Mouse (Mus musculus) CH12.LX (cell line): ENCODE measurements at regions not wholly inside any gene's neighbourhood (a gene's known extent, or its start where the extent isn't known, plus 50 kb on each side); places are given as distances from the start of the nearest gene placed in this dataset.

Experiments
- CTCF ChIP-seq, 2 experiments: IDR thresholded peaks in 1 of 2; conservative IDR thresholded peaks in 1 of 2; 2 replicates each; pipeline ENCODE4 v1.5.1; 2011 to 2012; ENCODE audit warnings: low read depth in 2 of 2, low read length in 2 of 2, improper control_type of control experiment in 1 of 2, inconsistent platforms in 1 of 2, mild to moderate bottlenecking in 1 of 2, moderate library complexity in 1 of 2
- MYC ChIP-seq: IDR thresholded peaks from 2 replicates; pipeline ENCODE4 v1.6.1; 2011; ENCODE audit warnings: low read depth, mild to moderate bottlenecking, improper control_type of control experiment, low read length
- NRF1 ChIP-seq: IDR thresholded peaks from 2 replicates; pipeline ENCODE4 v1.6.1; 2014; ENCODE audit warnings: low read depth, mild to moderate bottlenecking, inconsistent platforms, low read length, improper control_type of control experiment, moderate library complexity
- POLR2A ChIP-seq: IDR thresholded peaks from 2 replicates; pipeline ENCODE4 v1.6.1; 2011; ENCODE audit warnings: low read depth, mild to moderate bottlenecking, improper control_type of control experiment, low read length
- TCF12 ChIP-seq: IDR thresholded peaks from 2 replicates; pipeline ENCODE4 v1.6.1; 2014; ENCODE audit warnings: low read depth, mild to moderate bottlenecking, inconsistent platforms, low read length, improper control_type of control experiment
- ZMIZ1 ChIP-seq: IDR thresholded peaks from 2 replicates; pipeline ENCODE4 v1.6.1; 2012; ENCODE audit warnings: low read depth, mild to moderate bottlenecking, inconsistent platforms, low read length, improper control_type of control experiment

DNA sequence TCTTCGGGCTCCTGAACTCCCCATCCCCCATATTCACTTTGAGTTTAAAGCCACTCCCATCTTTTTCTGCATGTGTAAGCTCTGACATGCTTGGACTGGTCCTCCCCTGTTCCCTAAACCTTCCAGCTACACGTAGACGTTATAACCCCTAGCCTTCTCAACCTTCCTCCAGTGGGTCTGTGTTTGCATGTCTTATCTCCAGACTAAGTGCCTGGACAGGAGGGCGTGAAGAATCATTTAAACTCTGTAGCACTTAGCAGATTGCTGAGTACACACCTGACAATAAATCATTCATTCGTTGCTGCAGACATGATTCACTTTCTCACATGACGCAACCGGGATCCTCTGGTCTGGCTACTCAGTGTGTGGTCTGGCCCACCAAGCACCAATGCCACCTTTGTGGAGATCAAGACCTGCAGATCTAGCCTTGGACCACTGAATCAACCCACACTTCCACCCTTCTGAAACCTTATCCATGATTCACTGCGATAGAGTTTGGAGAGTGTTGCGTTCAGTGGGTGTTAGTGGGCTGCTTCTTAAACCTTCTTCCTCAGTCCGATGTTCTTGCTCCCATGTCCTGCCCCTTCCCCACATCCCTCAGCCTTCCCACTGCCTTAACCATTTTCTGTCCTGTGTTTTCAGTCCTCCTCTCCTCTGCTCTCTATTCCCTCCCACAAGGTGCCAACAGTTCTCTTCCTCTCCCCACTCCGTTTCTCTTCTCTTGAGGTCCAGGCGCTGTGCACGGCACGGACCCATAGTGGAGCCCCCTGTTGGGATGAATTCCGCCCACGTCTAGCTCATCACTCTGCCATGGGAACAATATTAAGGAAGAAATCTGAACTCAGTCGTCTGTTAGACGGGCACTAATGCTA is 541.3 kb upstream of the Gm19410 start:
- TF ChIP-seq NRF1 (no peak), TCF12 (no peak), CTCF (conservative IDR thresholded peaks at IDR 0.05 in 1 of 2, IDR thresholded peaks at IDR 0.05 in 1 of 2; ENCODE audit: low read depth in 2 of 2, low read length in 2 of 2) (no peak), POLR2A (no peak), ZMIZ1 (no peak), MYC (no peak)
